Mouse (Mus musculus) NIH3T3 (cell line): Measurements from ENCODE around the gene 1700020N01Rik.

ENCODE experiments used
- DNase-seq: peaks from one replicate; pipeline ENCODE4 v3.0.0-alpha.2; 2012; ENCODE audit warnings: low read depth

The 1700020N01Rik gene

DNA sequence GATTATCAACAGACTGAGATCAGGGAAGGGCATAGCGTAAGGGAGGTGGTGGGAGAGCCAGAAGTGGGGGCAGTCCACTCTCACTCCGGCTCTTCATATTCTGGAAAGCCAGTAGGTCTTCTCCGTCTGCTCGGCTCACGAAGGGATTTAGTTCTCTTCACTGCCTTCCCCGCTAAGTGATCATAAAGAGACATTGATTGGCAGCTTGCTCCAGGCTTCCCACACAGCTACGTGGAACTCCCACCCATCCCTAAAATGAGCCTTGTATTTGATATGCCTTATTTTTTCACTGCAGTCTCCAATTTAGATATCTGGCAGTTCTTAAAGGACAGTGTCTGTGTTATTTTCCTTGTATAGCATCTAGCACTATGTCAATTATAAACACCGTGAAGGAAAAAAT, 11.5 kb downstream of the 1700020N01Rik start:
- no peak for DNase-seq

DNA sequence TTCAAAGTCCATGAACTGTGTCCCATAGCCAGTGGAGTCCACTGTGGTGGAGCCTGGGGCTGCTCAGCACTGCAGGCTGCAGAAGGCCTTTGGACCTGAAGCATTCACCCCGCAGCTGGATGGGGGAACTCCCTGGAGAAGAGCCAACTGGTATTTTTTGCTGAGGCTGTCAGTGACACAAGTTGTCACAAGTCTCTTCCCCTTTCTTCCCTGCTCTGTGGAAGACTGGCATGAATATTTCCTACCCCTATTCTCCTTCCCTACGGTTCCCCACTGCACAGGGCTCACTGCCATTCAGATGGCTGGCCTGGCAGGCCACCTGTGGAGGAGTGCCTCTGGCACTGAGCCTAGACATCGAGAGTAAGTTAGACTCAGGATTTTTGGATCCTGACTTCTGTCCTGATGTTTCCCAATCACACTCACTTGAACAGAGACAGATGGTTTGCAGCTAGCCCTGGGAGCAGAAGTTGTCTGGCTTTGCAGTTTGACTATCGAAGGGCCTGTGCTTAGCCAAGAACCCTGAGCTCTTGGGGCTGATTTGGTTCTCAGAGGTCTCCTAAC, 12.1 kb downstream of the 1700020N01Rik start:
- DNase-seq, result peak; percentile 83

DNA sequence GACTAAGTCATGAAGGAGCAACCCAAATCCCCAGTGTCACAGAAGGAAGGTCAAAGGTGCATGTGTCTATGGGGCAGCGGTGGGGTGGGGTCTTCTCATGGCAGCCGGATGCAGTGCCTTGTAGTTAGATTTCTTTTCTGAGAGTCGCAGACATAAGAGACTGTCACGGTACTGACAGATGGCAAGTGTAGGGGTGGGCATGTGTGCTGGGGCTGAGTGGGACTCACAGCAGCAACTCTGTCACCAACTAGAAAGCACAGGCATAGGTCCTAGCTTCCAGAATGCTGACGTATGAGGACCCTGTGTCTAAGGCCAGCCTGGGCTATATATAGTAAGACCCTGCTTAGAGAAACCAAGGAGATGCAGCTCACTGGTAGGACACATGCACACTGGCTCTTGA, 12.7 kb downstream of the 1700020N01Rik start:
- DNase-seq, result no peak

DNA sequence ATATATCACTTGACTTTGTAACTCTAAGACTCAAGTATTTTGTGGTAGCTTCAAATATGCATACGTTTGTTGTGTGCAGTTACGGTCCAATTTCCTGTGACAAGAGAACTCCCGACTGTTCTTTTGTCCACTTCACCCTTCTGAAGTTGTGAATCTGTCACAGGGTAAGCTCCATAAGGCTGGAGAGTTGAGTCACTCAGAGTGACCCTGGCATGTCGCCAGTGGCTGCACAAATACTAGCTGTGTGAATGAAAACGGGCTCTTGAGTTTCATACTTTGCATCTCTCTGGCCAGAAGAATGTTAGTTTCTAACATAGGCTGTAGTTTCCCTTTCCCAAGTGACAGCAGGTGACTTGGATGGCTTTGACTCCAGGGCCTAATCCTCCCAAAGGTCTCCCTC, 14.0 kb downstream of the 1700020N01Rik start:
- DNase-seq, result no peak

DNA sequence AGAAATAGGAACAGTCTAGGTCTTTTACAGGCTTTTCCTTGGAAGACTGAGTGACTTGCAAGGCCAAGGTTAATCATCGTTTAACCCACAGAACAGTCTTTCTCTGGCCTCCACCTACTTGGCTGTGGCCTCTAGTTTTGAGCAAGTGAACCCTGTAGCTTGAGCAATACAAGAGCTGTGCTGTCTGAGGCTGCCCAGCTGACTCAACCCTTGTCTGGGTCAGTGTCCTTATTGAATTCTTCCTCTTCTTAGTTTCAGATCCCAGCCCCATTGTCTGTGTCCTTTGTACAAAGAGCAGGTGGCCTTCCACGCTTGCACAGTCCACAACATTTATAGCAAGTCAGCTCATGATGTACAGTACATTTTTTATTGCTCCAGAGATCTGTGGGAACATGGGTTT, 16.6 kb downstream of the 1700020N01Rik start:
- DNase-seq, result peak; percentile 57

DNA sequence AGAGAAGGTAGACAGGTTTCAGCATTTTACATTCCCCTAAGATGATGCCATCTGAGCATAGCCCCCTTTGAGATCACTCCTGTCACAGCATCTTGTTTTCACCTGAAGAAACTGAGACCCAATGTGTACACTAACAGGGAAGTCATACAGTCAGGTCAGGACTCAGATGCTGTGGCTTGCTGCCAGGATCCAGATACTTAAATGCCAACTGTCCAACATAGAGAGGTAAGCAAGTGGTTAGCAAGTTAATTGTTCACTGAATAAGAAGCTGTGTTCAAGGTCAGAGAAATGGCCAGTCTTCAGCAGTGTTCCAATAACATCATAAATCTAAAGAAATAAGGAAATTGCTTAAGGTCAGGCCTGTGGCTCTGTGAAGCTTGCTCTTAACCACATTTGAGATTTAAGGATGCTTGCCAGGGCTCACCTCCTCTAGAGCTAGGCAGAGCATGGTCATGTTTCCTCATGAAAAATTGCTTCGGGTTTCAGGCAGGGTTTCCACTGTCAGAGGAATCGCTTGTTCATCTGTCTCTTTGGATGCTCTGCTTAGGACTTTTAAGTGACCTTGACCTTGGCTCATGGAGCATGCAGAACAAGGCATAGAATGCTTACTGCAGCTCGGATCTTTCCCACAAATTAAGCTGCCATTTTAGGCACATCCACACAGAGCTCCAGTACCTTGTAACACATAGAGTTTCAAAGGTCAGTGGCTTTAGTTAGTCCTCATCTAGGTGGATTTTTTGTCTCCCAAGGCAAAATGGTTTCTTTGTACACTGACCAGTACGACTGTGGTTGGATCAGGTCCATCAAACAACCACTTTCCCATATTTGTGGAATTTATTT, 20.3 kb downstream of the 1700020N01Rik start:
- DNase-seq, result peak; percentile 40

DNA sequence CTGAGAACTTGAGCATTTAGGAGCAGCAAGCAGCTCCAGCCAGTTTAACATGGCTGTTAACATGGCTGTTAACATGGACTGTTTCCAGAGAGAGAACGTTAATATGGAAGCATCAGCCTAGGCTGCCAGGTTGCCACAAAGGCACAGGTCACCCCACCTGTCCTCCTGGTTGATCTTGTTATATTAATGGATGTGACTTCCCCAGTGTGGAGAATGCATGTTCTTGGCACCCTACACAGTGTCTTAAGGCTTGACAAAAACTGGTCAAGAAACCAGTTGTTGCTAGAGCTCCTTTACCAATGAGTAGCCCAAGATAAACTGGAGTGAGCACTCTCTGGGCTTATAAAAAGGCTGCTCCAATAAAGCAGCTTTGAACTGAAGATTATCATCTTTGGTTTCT, 21.6 kb downstream of the 1700020N01Rik start:
- no peak for DNase-seq

DNA sequence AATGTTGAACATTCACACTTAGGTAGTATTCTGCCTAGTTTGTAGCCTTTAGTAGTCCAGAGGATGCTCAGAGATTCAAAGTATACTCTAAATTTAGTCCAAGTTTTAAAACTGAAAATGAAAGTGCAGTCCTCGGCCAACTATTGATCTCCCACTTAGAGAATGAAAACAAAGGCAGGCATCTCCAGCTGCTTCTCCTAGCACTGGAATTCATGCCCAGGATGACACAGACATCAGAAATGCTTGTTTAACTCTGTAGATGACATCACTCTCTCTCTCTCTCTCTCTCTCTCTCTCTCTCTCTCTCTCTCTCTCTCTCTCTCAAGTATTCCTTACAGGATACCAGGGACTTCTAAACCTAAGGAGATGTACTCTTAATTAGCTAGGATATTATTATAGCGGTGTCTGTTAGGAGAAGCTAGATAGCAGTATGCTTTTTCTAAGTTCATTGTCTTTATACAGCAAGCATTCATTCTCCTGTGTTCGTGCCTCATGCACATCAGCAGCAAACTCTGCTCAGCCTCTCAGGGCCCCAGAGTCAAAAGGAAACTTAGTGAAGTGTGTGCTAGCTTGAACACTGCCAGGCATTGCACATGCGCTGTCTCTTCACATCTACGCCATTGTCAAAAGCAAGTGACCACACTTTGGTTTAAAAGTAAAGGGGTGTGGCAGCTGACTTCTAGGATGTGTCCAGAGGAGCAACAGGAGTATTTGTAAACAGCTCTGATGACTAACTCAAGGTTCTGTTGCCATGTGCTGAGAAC, 26.0 kb downstream of the 1700020N01Rik start:
- DNase-seq, result peak; percentile 75

DNA sequence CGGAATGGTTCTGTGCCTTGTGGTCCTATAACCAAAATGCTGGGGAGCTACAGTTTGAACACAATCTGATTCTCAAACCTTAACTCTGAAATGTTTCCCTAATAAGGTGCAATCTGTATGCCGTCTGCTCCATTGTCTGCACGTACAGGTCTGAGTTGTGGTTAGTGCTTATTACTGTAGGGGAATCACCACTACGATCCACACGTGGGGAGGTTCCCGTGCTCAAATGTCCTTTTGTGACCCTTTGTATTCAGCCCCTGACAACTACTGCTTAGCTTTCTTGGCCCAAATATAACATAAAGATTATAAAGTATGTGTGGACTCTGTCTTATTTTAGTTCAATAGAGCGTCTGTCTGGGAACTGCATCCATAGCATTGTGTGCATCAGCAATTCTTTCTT, 29.1 kb downstream of the 1700020N01Rik start:
- DNase-seq, result no peak

DNA sequence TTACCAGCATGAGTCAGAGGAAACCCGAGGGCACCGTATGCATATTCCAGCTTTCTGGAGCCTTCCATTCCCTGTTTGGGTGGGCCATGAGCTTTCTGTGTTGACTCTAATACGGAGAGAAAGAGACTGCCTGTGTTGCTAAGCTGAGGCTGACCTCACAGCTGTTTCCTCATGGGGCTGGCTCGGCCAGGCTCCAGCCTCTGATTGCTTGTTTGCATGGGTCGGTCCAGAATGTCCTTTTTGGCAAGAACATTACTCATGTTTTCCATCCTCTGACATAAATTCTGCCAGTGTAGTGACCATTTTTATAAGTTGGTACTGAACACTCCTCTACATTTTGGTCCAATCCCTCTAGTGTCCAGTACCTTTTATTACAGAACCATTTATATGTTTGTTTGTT, 35.6 kb downstream of the 1700020N01Rik start:
- peak; percentile 76 for DNase-seq

DNA sequence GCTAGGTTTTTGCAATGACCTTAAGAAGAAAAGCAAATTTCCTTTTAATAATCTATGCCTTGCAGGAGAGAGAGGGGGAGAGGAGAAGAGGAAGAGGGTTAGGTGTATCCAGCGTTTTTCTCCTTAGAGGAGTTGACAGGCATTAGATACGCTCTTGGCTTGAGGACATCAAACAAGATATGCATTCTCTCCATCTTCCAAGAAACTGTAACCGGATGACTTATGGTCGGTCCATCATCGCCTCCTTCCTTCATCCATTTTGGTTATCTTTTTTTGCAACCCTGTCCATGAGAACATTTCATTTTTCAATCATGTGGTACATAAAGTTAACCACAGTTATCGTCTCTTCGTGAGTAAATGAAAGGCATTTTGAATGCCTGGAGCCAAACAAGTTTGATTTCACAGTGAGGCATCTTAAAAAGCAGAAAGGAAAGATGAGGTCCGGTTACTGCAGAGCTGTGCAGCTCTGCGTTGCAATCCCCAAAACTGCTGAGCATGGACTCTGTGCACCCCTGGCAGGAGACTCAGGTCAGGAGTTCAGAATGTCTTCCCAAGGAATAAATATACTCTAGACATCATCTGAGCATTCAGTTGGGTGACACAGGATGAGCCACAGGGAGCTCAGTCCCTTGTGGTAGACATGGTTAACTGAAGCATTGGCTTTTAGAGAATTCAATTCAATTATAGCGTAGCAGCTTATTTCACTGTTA, 36.2 kb downstream of the 1700020N01Rik start:
- peak; percentile 78 for DNase-seq

DNA sequence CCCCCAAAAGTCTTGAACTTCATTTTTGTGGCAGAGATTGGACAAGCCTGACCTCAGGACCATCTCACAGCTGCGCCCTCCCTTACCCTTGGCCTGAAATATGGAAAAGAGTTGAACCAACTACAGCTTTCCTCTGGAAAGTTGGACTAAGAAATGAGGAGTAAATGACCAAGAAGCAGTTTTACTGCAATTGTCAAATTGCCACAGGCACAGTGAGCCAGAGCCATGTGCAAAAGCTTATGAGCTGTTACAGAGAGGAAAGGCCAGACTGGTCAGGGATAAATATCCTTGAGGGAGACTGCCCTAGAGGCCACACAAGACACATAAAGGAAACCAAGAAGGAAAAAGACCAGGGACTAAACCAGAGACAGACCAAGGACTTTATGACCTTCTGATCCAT, 38.5 kb downstream of the 1700020N01Rik start:
- DNase-seq, result no peak

DNA sequence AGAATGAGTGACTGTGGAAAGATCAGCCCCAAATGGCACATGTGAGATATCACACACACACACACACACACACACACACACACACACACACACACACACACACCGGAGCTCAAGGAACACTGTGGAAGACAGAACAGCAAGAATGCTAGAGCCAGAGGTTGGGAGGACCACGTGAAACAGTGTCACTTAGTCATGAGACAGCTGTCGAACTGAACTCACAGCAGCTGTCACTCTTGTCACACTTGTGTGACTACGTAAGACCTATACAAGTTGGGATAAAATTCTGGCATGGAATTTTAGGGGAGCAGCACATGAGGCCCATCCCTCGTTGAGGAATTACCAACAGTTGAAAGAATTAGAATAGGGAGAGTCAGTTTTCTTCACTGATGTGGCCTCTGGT, 39.7 kb downstream of the 1700020N01Rik start:
- no peak for DNase-seq

DNA sequence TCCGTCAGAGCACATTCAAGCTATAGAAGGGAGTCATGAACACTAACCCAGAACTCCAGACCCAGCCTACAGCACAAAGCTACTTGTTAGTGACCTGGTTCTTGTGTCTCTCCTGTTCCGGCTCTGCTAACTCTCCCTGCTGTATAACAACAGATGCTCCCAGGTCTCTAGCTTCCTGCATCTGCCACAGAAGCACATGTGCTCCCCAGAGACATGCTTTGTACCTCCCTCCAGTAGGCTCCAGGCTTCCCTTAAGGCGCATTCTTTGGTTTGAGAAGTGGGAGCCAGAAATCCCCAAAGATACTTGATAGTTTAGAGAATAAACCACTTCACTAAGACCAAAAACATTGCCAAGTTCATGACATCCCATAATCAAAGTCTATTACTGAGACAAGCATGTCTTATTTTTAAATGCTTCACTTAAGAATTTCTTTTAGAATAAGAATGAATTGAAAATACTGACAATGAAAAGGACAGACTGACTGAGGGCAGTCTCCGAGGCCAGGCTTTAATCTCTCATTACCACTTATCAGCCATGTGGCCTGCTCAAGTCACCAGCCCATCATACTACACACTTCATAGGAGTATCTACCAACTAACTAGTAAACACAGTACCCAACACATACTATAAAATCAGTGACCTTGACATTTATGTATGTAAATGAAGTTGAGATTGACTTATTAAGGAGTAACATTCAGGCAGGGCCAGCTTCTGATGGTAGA, 43.2 kb downstream of the 1700020N01Rik start:
- no peak for DNase-seq

DNA sequence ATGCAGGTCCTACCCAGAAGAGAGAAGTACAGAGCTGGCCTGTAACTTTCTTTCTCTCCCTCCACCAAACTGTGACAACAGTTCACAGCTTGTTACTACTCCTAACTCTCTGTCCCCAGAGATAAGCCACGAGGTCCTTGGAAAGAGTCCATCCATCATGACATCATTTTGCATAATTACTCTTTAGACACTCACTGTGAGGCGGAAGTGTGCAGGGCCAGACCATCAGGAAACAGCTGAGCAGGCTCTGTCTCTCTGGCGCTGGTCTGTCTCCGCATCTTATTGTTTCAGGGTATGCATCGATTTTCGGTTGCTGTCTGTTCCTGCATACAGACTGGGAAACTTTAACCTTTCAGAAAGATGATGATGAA, 43.8 kb downstream of the 1700020N01Rik start:
- DNase-seq, result no peak

DNA sequence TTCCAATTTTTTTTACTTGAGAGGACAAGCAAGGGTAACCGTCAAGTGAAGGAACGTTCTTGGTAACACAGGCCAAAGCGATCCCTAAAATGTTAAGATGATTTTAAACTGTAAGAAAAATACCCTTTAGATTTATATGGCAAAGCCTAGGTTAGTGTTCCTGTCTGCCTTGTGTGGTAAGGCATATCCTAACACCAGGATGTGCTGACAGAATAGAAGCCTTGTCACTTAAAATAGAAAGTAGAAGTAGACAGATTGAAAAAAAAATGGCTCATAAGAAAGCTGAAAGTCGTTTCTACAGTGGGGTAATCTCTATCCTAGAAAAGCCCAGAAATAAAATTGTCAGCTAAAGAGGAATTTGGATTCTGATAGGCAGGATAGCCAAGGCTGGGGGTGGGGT, 58.4 kb downstream of the 1700020N01Rik start:
- DNase-seq, result no peak

DNA sequence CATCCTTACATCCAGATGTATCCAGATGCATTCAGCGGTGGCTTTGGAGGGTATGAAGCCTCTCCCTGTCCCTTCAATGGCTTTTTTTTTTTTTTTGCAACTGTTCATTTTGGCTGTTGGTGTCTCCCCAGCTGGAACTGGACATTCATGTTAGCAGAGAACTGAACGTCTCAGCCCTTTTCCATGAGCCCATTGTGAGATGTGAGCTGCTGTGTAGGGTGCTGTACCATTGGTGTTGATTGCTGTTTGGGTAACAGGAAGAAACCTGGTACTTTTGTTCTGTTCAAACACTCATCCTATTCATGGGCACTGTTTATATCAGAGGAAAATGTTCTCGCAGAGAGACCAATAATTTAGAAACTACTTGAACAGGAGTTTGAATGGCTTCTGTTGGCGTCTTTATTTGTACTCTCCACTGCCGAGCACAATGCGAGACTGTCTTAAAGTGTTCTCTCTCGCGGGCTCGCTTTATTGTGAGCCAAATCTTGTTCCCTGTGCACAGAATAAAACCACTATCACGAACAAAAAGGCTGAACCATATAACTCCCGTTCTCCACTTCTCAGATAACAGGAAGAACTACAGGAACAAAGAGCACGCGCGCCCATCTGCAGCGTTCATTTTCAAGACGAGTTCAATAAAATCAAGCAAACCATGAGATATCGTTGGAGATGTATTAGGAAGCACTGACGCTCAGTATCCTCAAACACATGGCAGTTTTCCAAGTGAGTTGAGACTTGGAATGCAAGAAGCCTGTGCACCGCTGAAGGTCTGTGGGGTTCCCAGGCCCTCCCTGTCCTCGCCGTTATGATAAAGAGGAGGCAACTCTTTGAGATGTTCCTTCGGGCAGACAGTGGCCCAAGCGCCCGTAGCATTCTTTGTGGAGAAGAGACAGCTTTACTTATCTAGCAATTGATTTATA, 59.7 kb downstream of the 1700020N01Rik start:
- DNase-seq, result no peak

DNA sequence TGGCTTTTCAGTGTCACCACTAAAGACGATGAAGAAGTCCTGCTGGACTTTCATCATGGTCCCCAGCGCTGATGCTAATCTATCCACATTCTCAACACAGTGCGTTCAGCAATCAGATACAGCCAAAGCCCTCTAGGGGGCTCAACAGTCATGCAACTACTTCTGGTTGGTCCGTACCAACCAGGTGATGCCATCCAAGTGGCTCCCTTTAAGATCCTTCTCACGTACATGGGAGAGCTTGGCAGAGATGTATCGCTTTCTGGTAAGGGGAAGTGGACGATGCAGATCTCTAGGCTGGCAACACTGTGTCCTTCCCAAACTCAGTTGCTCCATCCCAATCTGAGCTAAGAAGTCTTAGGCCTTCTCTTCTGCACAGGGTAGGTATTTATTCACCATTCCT, 60.5 kb downstream of the 1700020N01Rik start:
- no peak for DNase-seq

DNA sequence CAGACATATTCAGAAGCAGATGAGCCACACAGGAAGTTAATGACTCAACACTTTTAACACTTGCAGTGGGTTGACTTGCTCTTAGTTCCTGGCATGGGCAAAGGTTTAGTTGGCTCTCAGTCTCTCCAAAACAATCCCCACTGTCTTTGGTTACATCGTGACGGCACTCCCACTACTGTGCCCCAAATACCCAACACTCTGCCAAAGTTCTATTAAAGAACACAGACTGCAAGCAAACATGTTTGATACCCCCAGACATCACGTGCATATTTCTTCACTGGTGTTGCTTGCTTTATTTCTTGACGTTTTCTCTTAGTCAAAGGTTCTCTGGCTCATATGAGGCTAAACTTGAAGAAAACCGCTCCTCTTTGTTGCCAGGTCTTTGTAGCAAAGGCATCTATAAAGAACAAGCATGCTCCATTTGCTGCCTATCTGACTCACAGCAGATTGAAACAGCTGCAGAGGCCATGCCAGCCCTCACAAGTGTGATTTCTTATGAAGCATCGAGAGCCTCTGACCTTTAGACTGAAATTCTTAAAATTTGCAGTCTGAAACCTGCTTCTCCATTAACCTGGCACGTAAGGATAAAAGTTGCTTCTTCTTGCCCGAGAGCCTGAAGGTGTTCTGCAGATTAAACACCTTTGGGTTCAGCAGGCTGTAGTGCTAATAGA, 66.8 kb downstream of the 1700020N01Rik start:
- DNase-seq, result peak; percentile 44

DNA sequence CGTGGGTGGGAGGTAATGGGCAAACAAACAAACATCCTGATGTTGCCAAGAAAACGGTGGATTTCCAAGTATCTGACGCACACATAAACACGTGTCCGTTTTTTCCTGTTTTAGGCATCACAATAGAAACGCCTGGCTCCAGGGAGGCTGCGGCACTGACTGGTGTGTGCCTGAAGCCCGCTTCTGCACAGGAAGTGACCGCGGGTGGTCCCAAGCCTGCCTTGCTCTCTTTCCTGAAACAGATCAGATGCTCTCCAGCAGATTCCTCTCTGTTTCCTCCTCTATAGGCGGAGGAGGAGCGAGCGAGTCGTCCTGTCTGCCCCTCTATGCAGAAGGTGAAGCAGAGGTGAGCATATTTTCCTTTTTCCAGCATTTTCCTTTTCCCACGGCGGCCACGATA, 76.0 kb downstream of the 1700020N01Rik start:
- DNase-seq, result no peak
